Mouse (Mus musculus) embryonic facial prominence, embryonic 15.5 days (tissue): ENCODE measurements around the gene Zfp143. TPM values are rescaled to one million over a fixed set of nuclear protein-coding genes. Genes with fewer than 3 reads are reported as not detected.

ENCODE experiments used
- ATAC-seq: fragments of 200-750 bp; cut with Nextera tagmentation; 2 replicates; pipeline ENCODE4 v1.8.0; 2017; ENCODE audit warnings: low read depth, moderate TSS enrichment; ENCODE audit not compliant: insufficient number of reproducible peaks, low FRiP score, low TSS enrichment
- H3K27ac ChIP-seq: fragments of 300-500 bp; sonication (generic); replicated peaks from 2 replicates; pipeline ENCODE4 v1.5.1; 2015; ENCODE audit warnings: mild to moderate bottlenecking, inconsistent platforms
- H3K27me3 ChIP-seq: fragments of 300-500 bp; sonication (generic); 2 replicates; pipeline ENCODE4 v1.6.1; 2015; ENCODE audit warnings: inconsistent platforms
- H3K36me3 ChIP-seq: fragments of 300-500 bp; sonication (generic); 2 replicates; pipeline ENCODE4 v1.6.1; 2015; ENCODE audit warnings: mild to moderate bottlenecking, inconsistent platforms
- H3K4me1 ChIP-seq: fragments of 300-500 bp; sonication (generic); 2 replicates; pipeline ENCODE4 v1.6.1; 2015; ENCODE audit warnings: inconsistent platforms
- H3K4me2 ChIP-seq: fragments of 300-500 bp; sonication (generic); replicated peaks from 2 replicates; pipeline ENCODE4 v1.6.1; 2015; ENCODE audit warnings: mild to moderate bottlenecking, inconsistent platforms
- H3K4me3 ChIP-seq: fragments of 300-500 bp; sonication (generic); replicated peaks from 2 replicates; pipeline ENCODE4 v1.5.1; 2015; ENCODE audit warnings: mild to moderate bottlenecking, inconsistent platforms
- H3K9ac ChIP-seq: fragments of 300-500 bp; sonication (generic); 2 replicates; pipeline ENCODE4 v1.6.1; 2015; ENCODE audit warnings: inconsistent platforms
- H3K9me3 ChIP-seq: fragments of 300-500 bp; sonication (generic); replicated peaks from 2 replicates; pipeline ENCODE4 v1.6.1; 2016; ENCODE audit warnings: inconsistent platforms
- WGBS: fragments of 180-500 bp; shearing (Covaris S2); methylation state at CpG from one replicate; pipeline ENCODE4 v1.1.7; 2015; 5-methylcytosine and 5-hydroxymethylcytosine counted together
- polyA plus RNA-seq: library from polyadenylated mRNA; unstranded; fragments of >200 nt; fragmentation: Nextera tagmentation; extraction: Ambion mirVana; gene quantifications from 2 replicates; pipeline ENCODE4 v1.2.1, GENCODE M21; 2015

Gene Zfp143
- polyA plus RNA-seq, 1 experiment from 2014 or later, result 17.3 TPM

DNA sequence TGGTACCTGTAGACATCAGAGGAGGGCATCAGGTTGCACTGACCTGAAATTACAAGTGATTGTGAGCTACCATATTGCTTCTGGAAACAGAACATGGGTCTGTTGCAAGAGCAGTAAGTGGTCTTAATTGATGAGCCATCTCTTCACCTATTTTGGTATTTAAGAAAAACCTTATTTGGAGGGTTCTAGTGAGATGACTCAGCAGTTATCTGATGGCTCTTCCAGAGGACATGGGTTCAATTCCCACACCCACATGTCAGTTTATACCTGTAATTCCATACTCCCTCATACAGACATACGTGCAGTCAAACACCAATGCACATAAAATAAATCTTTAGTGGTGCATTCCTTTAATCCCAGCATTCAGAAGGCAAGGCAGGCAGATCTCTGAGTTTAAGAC is 82.8 kb downstream of the Zfp143 start:
- H3K4me1 ChIP-seq, result no peaks in the 10 kb centered on the region
- no peaks in the 10 kb centered on the region for H3K27me3 ChIP-seq
- no peak overlapping the region for H3K27ac ChIP-seq
- WGBS, result 95% methylated on average over 1 of the region's 1 CpGs
- no peak overlapping the region for H3K4me3 ChIP-seq
- H3K36me3 ChIP-seq, result peaks cover 60% of the 10 kb centered on the region
- H3K4me2 ChIP-seq, result no peak overlapping the region
- ATAC-seq, result no peak
- no peak overlapping the region for H3K9ac ChIP-seq
- no peaks in the 10 kb centered on the region for H3K9me3 ChIP-seq

Other genes with a start within 250 kb of the Zfp143 start
- 3.7 and 3.9 TPM in 2 replicates for gene Scube2, start 195.5 kb upstream of the Zfp143 start, polyA plus RNA-seq
- gene Dennd5a, start 100.7 kb upstream of the Zfp143 start, polyA plus RNA-seq, result 33.8 and 39.1 TPM in 2 replicates
- 59.3 and 61.6 TPM in 2 replicates for gene Tmem41b, start 74.3 kb upstream of the Zfp143 start, polyA plus RNA-seq
- gene Ipo7, start 42.9 kb upstream of the Zfp143 start, polyA plus RNA-seq, result 39.5 and 41.0 TPM in 2 replicates
- 22.2 and 23.9 TPM in 2 replicates for gene Wee1, start 60.8 kb downstream of the Zfp143 start, polyA plus RNA-seq
- 33.2 TPM in 2 replicates for gene Swap70, start 160.5 kb downstream of the Zfp143 start, polyA plus RNA-seq